Mouse (Mus musculus) A20 (cell line): Measurements from ENCODE around the gene Paqr6.

Source experiments
- DNase-seq: peaks from one replicate; pipeline ENCODE4 v3.0.0-alpha.2; 2011; ENCODE audit warnings: low read depth, low spot score

Paqr6 gene

GRCm38 (mm10) chr3:88411681-88412080, 47.3 kb downstream of the Paqr6 start:
- DNase-seq: no peak

GRCm38 (mm10) chr3:88412636-88413035, 48.3 kb downstream of the Paqr6 start:
- no peak for DNase-seq

- no peak for DNase-seq
These were observed 51.3 kb downstream of the Paqr6 start for GRCm38 (mm10) chr3:88415668-88416067.

- no peak for DNase-seq
These were observed 53.6 kb downstream of the Paqr6 start for GRCm38 (mm10) chr3:88418016-88418415.
